Mouse (Mus musculus) liver, embryonic 11.5 days (tissue): ENCODE measurements at regions not wholly inside any gene's neighbourhood (a gene's known extent, or its start where the extent isn't known, plus 50 kb on each side); places are given as distances from the start of the nearest gene placed in this dataset.

Experiments used
- ATAC-seq: fragments of 200-750 bp; cut with Nextera tagmentation; replicated peaks from 2 replicates; pipeline ENCODE4 v1.8.0; 2017; ENCODE audit warnings: moderate number of reproducible peaks, mild to moderate bottlenecking, moderate TSS enrichment, moderate library complexity; ENCODE audit not compliant: low FRiP score
- DNase-seq: peaks from one replicate; pipeline ENCODE4 v3.0.0-alpha.2; 2017; ENCODE audit warnings: low spot score
- H3K27ac ChIP-seq: fragments of 300-500 bp; sonication (generic); 2 replicates; pipeline ENCODE4 v1.5.1; 2014; ENCODE audit warnings: mild to moderate bottlenecking, low read depth, low read length, control low read depth
- H3K27me3 ChIP-seq: fragments of 300-500 bp; sonication (generic); replicated peaks from 2 replicates; pipeline ENCODE4 v1.6.1; 2014; ENCODE audit warnings: low read length, mixed read lengths; ENCODE audit not compliant: control insufficient read depth, insufficient read depth
- H3K36me3 ChIP-seq: fragments of 300-500 bp; sonication (generic); 2 replicates; pipeline ENCODE4 v1.6.1; 2014; ENCODE audit warnings: mild to moderate bottlenecking, low read length, moderate library complexity, mixed read lengths; ENCODE audit not compliant: control insufficient read depth, insufficient read depth
- H3K4me1 ChIP-seq: fragments of 300-500 bp; sonication (generic); replicated peaks from 2 replicates; pipeline ENCODE4 v1.6.1; 2014; ENCODE audit warnings: low read length, mixed read lengths; ENCODE audit not compliant: control insufficient read depth, insufficient read depth
- H3K4me2 ChIP-seq: fragments of 300-500 bp; sonication (generic); 2 replicates; pipeline ENCODE4 v1.6.1; 2014; ENCODE audit warnings: mild to moderate bottlenecking, control low read depth, moderate library complexity
- H3K4me3 ChIP-seq: fragments of 300-500 bp; sonication (generic); 2 replicates; pipeline ENCODE4 v1.5.1; 2014; ENCODE audit warnings: low read depth, low read length, control low read depth
- H3K9ac ChIP-seq: fragments of 300-500 bp; sonication (generic); 2 replicates; pipeline ENCODE4 v1.6.1; 2014; ENCODE audit warnings: low read depth, low read length, control low read depth
- H3K9me3 ChIP-seq: fragments of 300-500 bp; sonication (generic); 2 replicates; pipeline ENCODE4 v1.6.1; 2016; ENCODE audit warnings: low read length, inconsistent platforms, mixed read lengths; ENCODE audit not compliant: control insufficient read depth
- WGBS: fragments of 180-500 bp; shearing (Covaris S2); extraction: QIAGEN DNeasy Blood & Tissue Kit; methylation state at CpG from one replicate; pipeline ENCODE4 v1.1.7; 2014; 5-methylcytosine and 5-hydroxymethylcytosine counted together

DNA sequence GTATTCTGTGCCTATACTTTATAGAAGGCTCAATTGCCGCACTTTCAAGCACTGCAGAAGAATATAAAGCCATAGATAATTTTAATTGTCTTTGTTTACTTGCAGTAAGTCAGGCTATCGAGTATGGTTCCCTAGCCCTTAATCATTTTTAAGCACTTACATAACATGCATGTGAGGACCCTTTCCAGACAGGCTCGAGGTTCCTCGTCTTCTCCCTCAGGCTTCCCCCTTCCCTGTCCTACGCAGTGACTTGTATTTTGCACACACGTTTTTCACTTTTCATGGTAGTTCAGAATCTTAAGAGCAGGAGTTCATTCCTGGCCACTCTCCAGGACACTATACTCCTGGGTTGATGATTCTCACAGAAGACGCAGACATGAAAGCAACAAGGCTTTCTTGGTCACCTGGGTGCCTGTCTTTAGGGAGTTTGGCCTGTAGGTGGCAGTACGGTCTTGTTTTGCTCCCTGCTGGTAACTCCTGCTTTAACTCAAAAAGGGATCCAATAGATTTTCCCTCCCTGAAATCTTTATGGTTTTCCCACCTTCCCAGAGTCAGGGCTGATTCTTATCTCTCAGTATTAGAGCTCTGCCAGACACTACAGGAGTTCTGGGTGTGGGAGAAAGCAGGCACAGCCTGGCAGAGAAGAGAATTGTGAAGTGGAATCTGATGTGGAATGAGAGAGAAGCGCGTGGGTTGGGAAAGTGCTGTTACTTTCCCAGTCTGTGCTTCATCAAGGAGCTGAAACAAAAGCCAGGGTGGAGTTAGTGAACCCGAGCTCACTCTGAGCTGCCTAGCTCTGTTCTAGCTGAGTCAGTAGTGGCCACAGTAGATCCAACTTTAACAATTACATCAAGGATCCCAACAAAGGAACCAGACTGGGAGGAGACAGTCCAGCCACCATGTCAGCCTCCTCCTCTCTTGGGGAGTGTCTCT, 346.5 kb upstream of the Cobl start:
- H3K36me3 ChIP-seq = no peaks in the 10 kb centered on the region
- H3K27me3 ChIP-seq = no peaks in the 10 kb centered on the region
- no peak overlapping the region for H3K27ac ChIP-seq
- H3K9ac ChIP-seq = no peak overlapping the region
- no peak overlapping the region for H3K4me3 ChIP-seq
- WGBS = 44% methylated on average over 11 of the region's 11 CpGs
- DNase-seq (peak; percentile 56), ATAC-seq (peak; percentile 47; the same call in 1 of the 2 replicates)
- no peak overlapping the region for H3K4me2 ChIP-seq
- no peaks in the 10 kb centered on the region for H3K9me3 ChIP-seq
- H3K4me1 ChIP-seq = no peaks in the 10 kb centered on the region
